Mouse (Mus musculus) Patski (cell line): Measurements from ENCODE around the gene Fam107b. TPM values are rescaled to one million over a fixed set of nuclear protein-coding genes. Genes with fewer than 3 reads are reported as not detected.
A peak's percentile ranks its signal among the peaks of the same experiment; 100 is the strongest.
"Not testable (repeated sequence)": the region's sequence is repeated elsewhere in the genome, so short reads cannot be mapped to it uniquely, and the experiment has no call there.

Source experiments
- ATAC-seq: fragments of 100-300 bp; one replicate; pipeline ENCODE4 v1.8.0; 2021
- CTCF ChIA-PET: fragments of 350-600 bp; sonication (Branson Sonifier 250); formaldehyde crosslinking; loops from one replicate; lab custom pipeline; 2022; ENCODE audit warnings: inconsistent platforms; lab: Charles Lee
- POLR2A ChIA-PET: fragments of 350-600 bp; sonication (Branson Sonifier 250); formaldehyde crosslinking; loops from one replicate; lab custom pipeline; 2022; ENCODE audit warnings: antibody characterized with exemption, inconsistent platforms; lab: Charles Lee
- DNase-seq: peaks from one replicate; pipeline ENCODE4 v3.0.0-alpha.2; 2011; ENCODE audit warnings: low read depth, low spot score
- H3K27me3 ChIP-seq: fragments of 371-371 bp; one replicate; pipeline ENCODE4 v1.5.1; 2021
- CTCF ChIP-seq: fragments of 100-300 bp; IDR thresholded peaks from one replicate; pipeline ENCODE4 v1.5.1; 2021
- in situ Hi-C: fragments of 300-500 bp; cut with MboI; formaldehyde crosslinking; loops from 3 replicates; pipeline ENCODE4 v1.11.1; 2018; ENCODE audit warnings: low pct_unique_long_range_greater_than_20kb, mixed read lengths
- polyA plus RNA-seq: library from polyadenylated mRNA; unstranded; gene quantifications from one replicate; pipeline ENCODE4 v1.2.3, GENCODE M21; 2021

The Fam107b gene
- polyA plus RNA-seq, 1 experiment from 2014 or later, result 92.8 TPM

GRCm38 (mm10) chr2:3709882-3710281 lies 139.6 kb downstream of the Fam107b start:
- DNase-seq (no peak), ATAC-seq (no peak)
- ChIA-PET CTCF (no interaction called here), POLR2A (no interaction called here)
- in situ Hi-C loops, result no loop called here
- H3K27me3 ChIP-seq, result no peaks in the 10 kb centered on the region
- TF ChIP-seq CTCF, result no peak

DNA sequence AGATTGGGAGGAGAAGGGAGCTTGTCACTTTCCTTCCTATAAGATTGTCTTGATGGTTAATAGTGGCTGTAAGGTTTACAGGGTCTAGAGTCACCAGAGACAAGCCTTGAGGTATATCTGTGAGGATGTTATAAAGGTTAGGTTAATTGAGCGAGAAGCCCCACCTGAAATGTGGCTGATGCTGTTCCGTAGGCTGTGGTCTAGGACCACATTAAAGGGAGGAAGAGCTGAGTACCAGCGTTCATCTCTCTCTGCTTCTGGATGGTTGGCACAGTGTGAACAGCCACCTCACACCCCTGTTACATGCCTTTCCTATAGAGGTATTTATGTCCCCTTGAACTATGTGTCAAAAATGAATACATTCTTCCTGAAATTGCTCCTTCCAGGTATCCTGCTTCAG lies 140.2 kb downstream of the Fam107b start:
- CTCF ChIA-PET, result no interaction called here
- in situ Hi-C loops, result no loop called here

DNA sequence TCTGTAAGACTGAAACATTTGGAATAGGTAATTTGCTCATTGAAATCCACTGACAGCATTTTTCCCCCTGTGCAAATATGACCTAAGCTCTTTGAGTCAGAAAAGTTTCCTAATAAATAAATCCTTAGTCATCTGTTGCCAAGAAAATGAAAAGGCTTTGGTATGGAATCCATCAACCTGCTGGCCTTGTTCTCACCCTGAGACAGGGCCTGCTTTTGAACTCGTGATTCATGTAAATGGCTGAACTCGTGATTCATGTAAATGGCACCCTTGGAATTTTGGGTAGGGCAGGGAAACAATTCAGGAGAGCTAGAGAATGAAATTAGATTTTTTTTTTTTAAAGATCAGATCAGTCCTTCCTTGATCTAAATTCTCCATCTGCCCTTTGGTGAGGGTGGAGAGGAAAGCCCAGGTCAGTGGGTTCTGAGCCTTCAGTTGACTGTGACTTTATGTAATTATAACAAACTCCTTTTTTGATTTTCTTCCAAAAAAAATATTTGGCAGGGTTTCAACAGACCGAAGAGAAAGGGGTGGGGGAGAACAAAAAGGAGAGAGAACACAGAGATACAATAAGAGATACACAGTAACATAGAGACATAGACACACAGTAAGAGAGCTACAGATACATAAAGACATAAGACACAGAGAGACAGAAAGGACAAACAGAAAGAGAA lies 142.2 kb downstream of the Fam107b start:
- TF ChIP-seq CTCF, result no peak
- no peaks in the 10 kb centered on the region for H3K27me3 ChIP-seq
- ATAC-seq (peak; percentile 36), DNase-seq (peak; percentile 73)
- in situ Hi-C loops, result no loop called here
- ChIA-PET CTCF (interaction anchor here (0.7 to 1.8 kb wide), 3 partner anchors 20 to 166 kb away, joined by 3 to 4 read pairs (median 3); no protein-coding TSS in a partner anchor), POLR2A (no interaction called here)

More for the DNA sequence above, 140.2 kb downstream of the Fam107b start:
- no peaks in the 10 kb centered on the region for H3K27me3 ChIP-seq
- ATAC-seq (no peak), DNase-seq (no peak)
- TF ChIP-seq CTCF, result no peak
- POLR2A ChIA-PET, result interaction anchor here (1.3 kb wide), 1 partner anchor 42 kb away, joined by 4 read pairs; no protein-coding TSS in a partner anchor

GRCm38 (mm10) chr2:3713212-3713681 lies 143.0 kb downstream of the Fam107b start:
- no peaks in the 10 kb centered on the region for H3K27me3 ChIP-seq
- CTCF ChIA-PET, result interaction anchor here (1.1 to 1.8 kb wide), 2 partner anchors 41 to 167 kb away, joined by 3 to 4 read pairs; no protein-coding TSS in a partner anchor
- POLR2A ChIA-PET, result no interaction called here
- ATAC-seq, result peak; percentile 85
- TF ChIP-seq CTCF, result no peak
- in situ Hi-C loops, result no loop called here
- DNase-seq, result peak; percentile 55

DNA sequence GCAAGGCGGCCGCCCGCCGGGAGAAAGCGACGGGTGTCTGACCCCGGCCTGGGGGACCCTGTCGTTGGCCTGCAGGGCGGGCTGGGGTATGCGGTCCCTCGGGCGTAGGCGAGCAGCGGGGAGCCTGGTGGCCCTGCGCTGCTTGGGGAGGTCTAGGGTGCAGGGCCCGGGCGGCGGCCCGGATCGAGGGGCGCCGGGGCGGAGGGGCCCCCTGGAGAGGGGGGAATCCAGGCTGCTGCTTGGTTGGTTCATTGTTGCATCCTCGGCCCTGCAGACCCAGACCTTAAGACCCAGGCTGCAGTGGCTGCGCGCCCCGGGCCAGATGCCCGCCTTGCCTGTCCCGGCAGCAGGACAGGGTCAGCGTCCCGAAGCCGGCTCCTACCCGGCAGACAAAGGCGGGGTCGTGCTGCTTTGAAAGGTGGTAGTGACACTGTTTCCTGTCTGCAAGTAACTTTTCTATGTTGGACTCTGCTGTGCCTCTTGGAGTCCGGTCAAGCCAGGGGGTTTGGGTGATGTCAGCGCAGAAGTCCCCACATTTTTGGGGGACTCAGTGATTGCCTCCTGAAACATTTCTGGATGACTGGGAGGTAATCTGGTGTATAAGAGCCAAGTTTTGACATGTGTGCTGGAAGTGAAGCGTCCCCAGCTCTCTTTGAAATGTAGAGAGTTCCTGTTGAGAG lies 143.5 kb downstream of the Fam107b start:
- CTCF ChIA-PET, result interaction anchor here (1.5 to 1.8 kb wide), 2 partner anchors 11 to 40 kb away, joined by 3 read pairs; no protein-coding TSS in a partner anchor
- peak; percentile 45 for ATAC-seq
- no peak for DNase-seq
- in situ Hi-C loops, result no loop called here
- TF ChIP-seq CTCF, result no peak
- H3K27me3 ChIP-seq, result no peaks in the 10 kb centered on the region
- POLR2A ChIA-PET, result no interaction called here

GRCm38 (mm10) chr2:3714511-3714910 lies 144.2 kb downstream of the Fam107b start:
- POLR2A ChIA-PET, result interaction anchor here (0.7 kb wide), 1 partner anchor 603 kb away, joined by 3 read pairs; no protein-coding TSS in a partner anchor
- in situ Hi-C loops, result no loop called here
- ATAC-seq, result no peak
- CTCF ChIA-PET, result interaction anchor here (1.0 to 1.5 kb wide), 2 partner anchors 10 kb away, joined by 3 read pairs; no protein-coding TSS in a partner anchor
- H3K27me3 ChIP-seq, result no peaks in the 10 kb centered on the region
- TF ChIP-seq CTCF, result no peak
- no peak for DNase-seq

DNA sequence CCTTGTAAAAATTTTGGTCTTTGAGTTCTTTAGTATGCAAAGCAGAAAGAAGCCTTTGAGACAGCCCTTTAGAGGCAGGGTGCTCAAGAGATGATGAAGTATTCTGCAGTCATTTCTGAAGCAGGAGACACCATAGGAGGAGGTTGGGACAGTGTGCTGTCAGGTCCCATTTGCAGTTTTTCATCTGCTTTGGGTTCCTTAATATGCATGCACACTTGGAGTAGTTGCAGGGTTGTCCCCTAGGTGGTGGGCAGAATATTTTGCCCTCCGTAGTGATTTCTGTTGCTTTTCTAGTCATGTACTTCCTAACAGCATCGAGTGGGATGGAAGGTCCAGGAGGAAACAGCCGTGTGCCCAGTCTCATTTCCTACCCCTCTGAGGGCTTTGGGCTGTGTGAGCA lies 145.1 kb downstream of the Fam107b start:
- TF ChIP-seq CTCF, result no peak
- ChIA-PET POLR2A (no interaction called here), CTCF (interaction anchor here (0.9 to 1.5 kb wide), 4 partner anchors 9 to 169 kb away, joined by 3 read pairs; no protein-coding TSS in a partner anchor)
- H3K27me3 ChIP-seq, result no peaks in the 10 kb centered on the region
- in situ Hi-C loops, result no loop called here
- ATAC-seq (no peak), DNase-seq (no peak)

DNA sequence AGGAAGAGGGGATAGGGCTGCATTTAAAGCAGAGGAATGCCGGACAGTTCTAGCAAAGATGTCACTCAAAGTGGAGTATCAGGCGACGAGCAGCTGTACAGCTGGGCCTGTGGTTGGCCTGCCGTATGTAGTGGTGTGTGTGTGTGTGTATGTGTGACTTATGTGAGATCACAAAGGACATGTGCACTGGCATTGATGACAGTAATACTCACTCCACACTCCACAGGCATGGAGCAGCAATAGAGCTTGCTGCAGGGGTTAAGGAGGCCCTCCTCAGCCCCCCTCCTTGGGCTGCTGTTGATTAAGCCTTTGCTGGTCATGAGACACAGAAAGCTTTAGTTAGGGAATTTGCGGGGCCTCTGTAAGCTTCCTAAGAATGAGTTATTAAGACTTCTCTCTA lies 147.0 kb downstream of the Fam107b start:
- TF ChIP-seq CTCF, result no peak
- POLR2A ChIA-PET, result interaction anchor here (1.1 kb wide), 1 partner anchor 383 kb away, joined by 3 read pairs; no protein-coding TSS in a partner anchor
- no peaks in the 10 kb centered on the region for H3K27me3 ChIP-seq
- DNase-seq (no peak), ATAC-seq (no peak)
- in situ Hi-C loops, result no loop called here
- CTCF ChIA-PET, result interaction anchor here (1.1 to 2.0 kb wide), 4 partner anchors 9 to 47 kb away, joined by 3 to 8 read pairs (median 4); no protein-coding TSS in a partner anchor

DNA sequence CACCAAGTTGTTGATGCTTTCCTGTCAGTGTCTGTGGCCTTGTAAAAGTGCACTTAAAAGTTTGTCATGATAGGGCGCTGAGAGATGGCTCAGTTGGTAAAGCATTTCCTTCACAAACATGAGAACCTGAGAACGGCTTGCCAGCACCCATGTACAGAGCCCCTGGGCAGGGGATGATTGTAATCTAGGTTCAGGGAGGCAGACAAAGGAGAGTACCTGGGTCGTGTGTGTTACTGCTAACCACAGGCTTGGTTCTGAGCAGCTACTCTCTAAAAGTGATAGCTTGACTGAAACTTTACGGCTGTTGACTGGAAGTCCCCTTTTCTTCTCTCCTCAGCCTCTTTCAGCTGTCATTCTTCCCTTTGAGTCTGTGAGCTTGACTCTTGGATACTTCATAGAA lies 147.6 kb downstream of the Fam107b start:
- POLR2A ChIA-PET, result no interaction called here
- H3K27me3 ChIP-seq, result no peaks in the 10 kb centered on the region
- in situ Hi-C loops, result no loop called here
- no peak for DNase-seq
- CTCF ChIA-PET, result interaction anchor here (1.1 to 2.0 kb wide), 4 partner anchors 9 to 46 kb away, joined by 3 to 8 read pairs (median 4); no protein-coding TSS in a partner anchor
- no peak for ATAC-seq
- no peak for TF ChIP-seq CTCF

DNA sequence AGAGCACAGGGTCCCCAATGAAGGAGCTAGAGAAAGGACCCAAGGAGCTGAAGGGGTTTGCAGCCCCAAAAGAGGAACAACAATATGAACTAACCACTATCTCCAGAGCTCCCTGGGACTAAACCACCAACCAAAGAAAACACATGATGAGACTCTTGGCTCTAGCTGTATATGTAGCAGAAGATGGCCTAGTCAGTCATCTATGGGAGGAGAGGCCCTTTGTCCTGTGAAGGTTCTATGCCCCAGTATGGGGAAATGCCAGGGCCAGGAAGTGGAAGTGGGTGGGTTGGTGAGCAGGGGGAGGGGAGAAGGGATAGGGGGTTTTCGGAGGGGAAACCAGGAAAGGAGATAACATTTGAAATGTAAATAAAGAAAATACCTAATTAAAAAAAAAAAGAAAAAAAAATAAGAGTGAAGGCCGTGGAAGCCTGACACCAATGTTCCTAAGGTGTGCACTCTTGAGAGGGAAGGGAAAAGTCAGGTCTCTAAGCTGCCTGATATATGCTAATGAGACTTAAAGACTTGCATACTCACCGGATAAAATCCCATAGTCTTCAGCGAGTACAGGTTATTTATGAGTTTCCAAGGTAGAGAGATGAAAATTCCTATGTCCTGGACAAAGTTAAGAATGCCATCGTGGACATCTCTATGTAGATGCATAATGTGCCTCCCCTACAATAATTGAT lies 149.3 kb downstream of the Fam107b start:
- in situ Hi-C loops, DNase-seq, POLR2A ChIA-PET, ATAC-seq, H3K27me3 ChIP-seq: not testable (repeated sequence)
- CTCF ChIA-PET, result interaction anchor here (1.1 kb wide), 1 partner anchor 28 kb away, joined by 3 read pairs; no protein-coding TSS in a partner anchor
